Mouse (Mus musculus): Measurements from ENCODE around the gene Unk. TPM values are rescaled to one million over a fixed set of nuclear protein-coding genes. Genes with fewer than 3 reads are reported as not detected.

Unk gene
- polyA plus RNA-seq (2012; rRNA removed; ENCODE audit: low replicate concordance), result 23.6 and 56.2 TPM in 2 replicates

DNA sequence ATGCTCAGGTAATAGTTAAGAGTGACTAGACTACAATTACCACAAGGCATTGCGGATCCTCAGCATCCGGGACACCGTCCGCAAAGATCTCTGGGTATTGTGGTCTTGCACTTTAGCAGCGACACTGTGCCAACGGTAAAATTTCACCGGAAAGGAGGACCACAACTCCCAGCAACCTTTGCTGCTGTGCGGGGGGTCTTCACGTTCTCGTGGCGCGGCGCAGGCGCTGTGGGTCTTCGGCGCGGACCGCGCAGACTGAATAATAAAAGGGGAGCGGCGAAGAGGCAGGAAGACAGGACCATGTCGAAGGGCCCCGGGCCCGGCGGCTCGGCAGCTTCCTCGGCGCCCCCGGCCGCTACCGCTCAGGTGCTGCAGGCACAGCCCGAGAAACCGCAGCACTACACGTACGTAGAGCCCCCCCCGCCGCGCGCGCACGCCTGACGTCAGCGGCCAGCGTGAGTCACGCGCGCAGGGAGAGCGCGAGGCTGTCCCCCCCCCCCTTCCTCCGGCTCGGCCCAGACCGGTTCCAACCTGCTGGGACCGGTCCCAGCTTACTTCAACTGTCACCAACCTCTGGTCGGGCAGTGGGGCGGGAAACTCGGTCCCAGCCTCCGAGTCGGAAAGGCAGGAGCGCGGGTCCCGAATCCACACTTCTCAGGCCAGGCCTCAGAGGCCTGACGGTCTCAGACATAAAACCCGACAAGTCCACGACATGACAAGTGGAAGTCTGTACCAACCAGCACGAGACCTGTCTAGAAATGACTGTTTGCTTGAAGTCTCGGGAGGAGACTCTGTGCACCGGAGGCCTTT lies at the start of gene Unk:
Unk (plus strand) TSS at position 235 of the 810 bp plus-strand sequence.

DNA sequence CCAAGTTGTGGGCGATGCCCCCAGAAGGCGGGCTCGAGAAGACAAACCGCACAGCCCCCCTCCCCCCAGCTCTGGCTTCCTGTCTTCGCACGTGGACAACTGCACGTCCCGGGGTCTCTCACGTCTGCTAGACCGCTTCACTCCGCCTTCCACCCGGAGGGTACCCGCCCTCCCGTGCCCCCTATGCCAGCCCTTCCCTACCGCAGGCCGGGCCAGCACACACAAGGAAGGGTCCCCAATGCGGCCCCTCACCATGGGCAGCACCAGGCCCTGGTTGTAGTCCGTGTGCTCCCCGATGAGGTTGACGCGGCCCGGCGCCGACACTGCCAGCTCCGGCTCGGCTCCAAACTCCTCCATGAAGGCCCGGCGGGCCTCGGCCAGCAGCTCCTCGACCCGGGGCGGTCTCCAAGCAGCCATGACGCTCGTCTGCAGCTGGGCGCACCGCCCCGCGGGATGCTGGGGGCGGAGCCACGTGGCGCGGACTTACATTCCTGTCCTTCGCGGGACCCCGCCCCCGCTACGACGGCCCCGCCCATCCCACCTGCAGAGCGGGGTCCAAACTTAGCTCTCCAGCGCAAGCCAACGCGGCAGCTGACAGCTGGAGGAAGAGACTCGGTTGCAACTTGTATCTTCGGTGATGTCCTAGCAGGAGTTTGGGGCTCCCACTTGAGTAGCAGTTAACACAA lies 17.7 kb upstream of the Unk start, which contains the start of gene Galk1:
Galk1 (minus strand) TSS at position 458 of the 686 bp plus-strand sequence.

DNA sequence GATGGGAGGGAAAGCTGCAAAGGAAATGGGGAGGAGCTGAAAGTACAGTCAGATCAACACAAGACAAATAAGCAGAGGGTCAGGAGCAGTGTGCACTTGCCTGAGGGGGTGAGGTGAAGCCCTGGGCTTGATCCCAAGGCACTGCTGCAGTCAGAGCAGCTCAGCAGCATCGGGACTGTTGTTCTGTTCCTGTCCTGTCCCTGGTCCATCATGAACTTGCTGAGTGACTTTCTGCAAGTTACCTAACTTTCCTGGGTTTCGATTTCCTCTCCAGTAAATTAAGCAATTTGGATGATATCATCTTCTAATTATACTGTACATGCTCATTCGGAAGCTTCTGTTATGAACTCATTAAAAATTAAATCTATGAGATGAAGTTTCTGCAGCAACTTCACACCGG lies 2.4 kb upstream of the Unk start, which contains the start of gene H3f3b:
H3f3b (minus strand) TSS at position 207 of the 400 bp plus-strand sequence.

DNA sequence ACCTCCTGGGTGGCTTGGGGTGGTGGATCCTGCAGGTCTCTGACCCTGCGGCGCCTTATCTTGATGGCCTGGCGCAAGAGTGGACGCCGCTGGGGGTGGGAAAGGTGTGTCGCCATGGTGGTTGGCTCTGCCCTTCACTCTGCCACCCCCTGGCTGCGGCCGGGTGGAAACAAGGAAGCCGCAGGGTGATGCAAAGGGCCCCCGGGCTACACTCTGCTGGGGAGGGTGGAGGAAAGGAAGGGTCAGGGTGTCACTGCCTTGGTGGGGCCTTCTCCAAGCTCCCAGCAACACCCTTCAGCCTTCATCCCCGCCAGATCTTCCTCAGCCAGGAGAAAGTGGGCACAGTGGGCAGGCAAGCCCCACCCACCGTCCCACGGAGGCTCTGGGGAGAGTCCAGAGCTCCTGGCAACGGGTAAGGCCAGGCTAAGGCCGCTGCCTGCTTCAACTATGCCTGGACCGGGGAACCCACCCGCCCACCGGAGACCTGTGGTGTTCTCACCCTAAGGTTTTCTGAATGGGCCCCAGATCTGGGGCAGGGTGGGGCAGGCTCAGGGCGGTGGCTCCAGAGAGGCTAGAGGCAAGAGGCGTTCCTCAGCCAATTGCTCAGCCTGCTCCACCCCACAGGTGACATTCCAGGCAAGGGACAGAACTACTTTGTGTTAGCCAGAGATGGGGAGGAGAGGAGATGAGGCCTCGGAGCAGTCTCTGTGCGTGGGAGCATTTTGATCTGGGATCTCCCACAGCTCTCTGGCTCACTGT lies 47.5 kb downstream of the Unk start, which contains the start of gene Unc13d:
Unc13d (minus strand) TSS at position 516 of the 759 bp plus-strand sequence.

DNA sequence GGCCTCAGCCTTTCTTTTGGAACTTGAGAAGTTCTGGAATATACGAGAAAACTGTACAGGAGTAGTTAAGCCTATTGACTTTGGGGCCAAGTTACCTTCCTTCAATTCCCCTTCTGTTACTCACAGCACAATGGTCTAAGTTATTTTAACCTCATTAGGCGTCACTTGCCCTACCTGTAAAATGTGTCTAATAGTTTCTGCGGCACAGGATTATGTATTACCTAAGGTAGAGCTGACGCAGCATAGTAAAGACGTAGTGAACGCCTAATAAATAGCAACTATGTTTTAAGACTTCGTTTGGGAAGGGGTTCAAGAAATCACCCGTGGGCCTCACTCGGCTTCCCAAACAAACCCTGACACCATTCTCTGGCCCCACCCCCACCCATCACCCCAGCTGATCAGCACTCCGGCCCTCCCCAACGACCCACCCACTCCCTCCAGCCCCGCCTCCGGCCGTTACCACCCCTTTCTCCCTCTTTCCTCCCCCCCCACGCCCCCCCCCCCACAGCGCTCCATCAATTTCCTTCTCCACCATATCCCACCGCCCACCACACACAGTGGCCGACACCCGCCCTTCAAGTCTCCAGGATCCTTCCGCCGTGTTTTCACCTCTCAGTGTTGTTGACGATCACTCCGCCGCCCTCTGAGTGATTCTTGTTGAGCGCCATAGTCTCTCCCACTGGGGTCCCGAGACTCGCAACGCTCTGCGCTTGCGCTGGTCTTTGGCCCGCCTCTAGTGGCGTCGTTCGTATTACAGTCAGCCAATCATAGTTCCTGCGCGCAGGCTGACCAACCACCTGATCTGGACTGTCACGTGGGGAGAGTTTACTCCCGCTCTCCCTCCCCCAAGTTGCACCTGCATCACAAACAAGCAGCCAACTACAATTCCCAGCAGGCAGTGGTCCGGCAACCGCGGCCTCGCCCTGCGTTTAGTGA lies 56.4 kb downstream of the Unk start, which contains the start of gene Wbp2:
Wbp2 (minus strand) TSS at position 738 of the 936 bp plus-strand sequence.

Other genes starting within 250 kb of the Unk start
- 39.5 and 48.4 TPM in 2 replicates for gene Caskin2, start 216.7 kb upstream of the Unk start, polyA plus RNA-seq (2012; rRNA removed; ENCODE audit: low replicate concordance)
- gene Tsen54, start 215.6 kb upstream of the Unk start, polyA plus RNA-seq (2012; rRNA removed; ENCODE audit: low replicate concordance), result 21.7 and 39.4 TPM in 2 replicates
- gene Llgl2, start 206.3 kb upstream of the Unk start, polyA plus RNA-seq (2012; rRNA removed; ENCODE audit: low replicate concordance), result 16.3 and 41.0 TPM in 2 replicates
- 0.13 and 0.39 TPM in 2 replicates for gene Myo15b, start 171.9 kb upstream of the Unk start, polyA plus RNA-seq (2012; rRNA removed; ENCODE audit: low replicate concordance)
- gene Smim5, start 130.4 kb upstream of the Unk start, polyA plus RNA-seq (2012; rRNA removed; ENCODE audit: low replicate concordance), result 2.2 and 5.1 TPM in 2 replicates
- gene Smim6, start 118.3 kb upstream of the Unk start, polyA plus RNA-seq (2012; rRNA removed; ENCODE audit: low replicate concordance), result 0.16 and 0.94 TPM in 2 replicates
- 20.3 and 29.8 TPM in 2 replicates for gene Sap30bp, start 97.0 kb upstream of the Unk start, polyA plus RNA-seq (2012; rRNA removed; ENCODE audit: low replicate concordance)
- gene Recql5, start 96.8 kb upstream of the Unk start, polyA plus RNA-seq (2012; rRNA removed; ENCODE audit: low replicate concordance), result 19.0 and 25.1 TPM in 2 replicates
- gene Itgb4, start 55.6 kb upstream of the Unk start, polyA plus RNA-seq (2012; rRNA removed; ENCODE audit: low replicate concordance), result 5.8 and 15.3 TPM in 2 replicates
- 26.1 and 53.1 TPM in 2 replicates for gene Galk1, start 17.6 kb upstream of the Unk start, polyA plus RNA-seq (2012; rRNA removed; ENCODE audit: low replicate concordance)
- 78.9 and 242 TPM in 2 replicates for gene H3f3b, start 2.4 kb upstream of the Unk start, polyA plus RNA-seq (2012; rRNA removed; ENCODE audit: low replicate concordance)
- gene Unc13d, start 47.6 kb downstream of the Unk start, polyA plus RNA-seq (2012; rRNA removed; ENCODE audit: low replicate concordance), result 1.7 and 7.5 TPM in 2 replicates
- gene Wbp2, start 56.7 kb downstream of the Unk start, polyA plus RNA-seq (2012; rRNA removed; ENCODE audit: low replicate concordance), result 189 and 264 TPM in 2 replicates
- 41.1 and 61.3 TPM in 2 replicates for gene Trim47, start 96.9 kb downstream of the Unk start, polyA plus RNA-seq (2012; rRNA removed; ENCODE audit: low replicate concordance)
- 12.7 and 19.1 TPM in 2 replicates for gene Trim65, start 100.8 kb downstream of the Unk start, polyA plus RNA-seq (2012; rRNA removed; ENCODE audit: low replicate concordance)
- gene Mrpl38, start 108.5 kb downstream of the Unk start, polyA plus RNA-seq (2012; rRNA removed; ENCODE audit: low replicate concordance), result 43.3 and 80.0 TPM in 2 replicates
- gene Fbf1, start 137.8 kb downstream of the Unk start, polyA plus RNA-seq (2012; rRNA removed; ENCODE audit: low replicate concordance), result 15.9 and 34.9 TPM in 2 replicates
- 11.0 and 38.0 TPM in 2 replicates for gene Ten1, start 168.5 kb downstream of the Unk start, polyA plus RNA-seq (2012; rRNA removed; ENCODE audit: low replicate concordance)
- 158 and 369 TPM in 2 replicates for gene Acox1, start 168.7 kb downstream of the Unk start, polyA plus RNA-seq (2012; rRNA removed; ENCODE audit: low replicate concordance)
- gene Evpl, start 207.8 kb downstream of the Unk start, polyA plus RNA-seq (2012; rRNA removed; ENCODE audit: low replicate concordance), result 0.26 and 2.2 TPM in 2 replicates
- gene Srp68, start 243.9 kb downstream of the Unk start, polyA plus RNA-seq (2012; rRNA removed; ENCODE audit: low replicate concordance), result 47.5 and 69.1 TPM in 2 replicates